Mouse (Mus musculus) embryonic facial prominence, embryonic 15.5 days (tissue): ENCODE measurements around the gene Galnt7. TPM values are rescaled to one million over a fixed set of nuclear protein-coding genes. Genes with fewer than 3 reads are reported as not detected.
"Not testable (repeated sequence)": the region's sequence is repeated elsewhere in the genome, so short reads cannot be mapped to it uniquely, and the experiment has no call there.

Experiments
- ATAC-seq: fragments of 200-750 bp; cut with Nextera tagmentation; 2 replicates; pipeline ENCODE4 v1.8.0; 2017; ENCODE audit warnings: low read depth, moderate TSS enrichment; ENCODE audit not compliant: insufficient number of reproducible peaks, low FRiP score, low TSS enrichment
- H3K27ac ChIP-seq: fragments of 300-500 bp; sonication (generic); replicated peaks from 2 replicates; pipeline ENCODE4 v1.5.1; 2015; ENCODE audit warnings: mild to moderate bottlenecking, inconsistent platforms
- H3K27me3 ChIP-seq: fragments of 300-500 bp; sonication (generic); 2 replicates; pipeline ENCODE4 v1.6.1; 2015; ENCODE audit warnings: inconsistent platforms
- H3K36me3 ChIP-seq: fragments of 300-500 bp; sonication (generic); 2 replicates; pipeline ENCODE4 v1.6.1; 2015; ENCODE audit warnings: mild to moderate bottlenecking, inconsistent platforms
- H3K4me1 ChIP-seq: fragments of 300-500 bp; sonication (generic); 2 replicates; pipeline ENCODE4 v1.6.1; 2015; ENCODE audit warnings: inconsistent platforms
- H3K4me2 ChIP-seq: fragments of 300-500 bp; sonication (generic); replicated peaks from 2 replicates; pipeline ENCODE4 v1.6.1; 2015; ENCODE audit warnings: mild to moderate bottlenecking, inconsistent platforms
- H3K4me3 ChIP-seq: fragments of 300-500 bp; sonication (generic); replicated peaks from 2 replicates; pipeline ENCODE4 v1.5.1; 2015; ENCODE audit warnings: mild to moderate bottlenecking, inconsistent platforms
- H3K9ac ChIP-seq: fragments of 300-500 bp; sonication (generic); 2 replicates; pipeline ENCODE4 v1.6.1; 2015; ENCODE audit warnings: inconsistent platforms
- H3K9me3 ChIP-seq: fragments of 300-500 bp; sonication (generic); replicated peaks from 2 replicates; pipeline ENCODE4 v1.6.1; 2016; ENCODE audit warnings: inconsistent platforms
- WGBS: fragments of 180-500 bp; shearing (Covaris S2); methylation state at CpG from one replicate; pipeline ENCODE4 v1.1.7; 2015; 5-methylcytosine and 5-hydroxymethylcytosine counted together
- polyA plus RNA-seq: library from polyadenylated mRNA; unstranded; fragments of >200 nt; fragmentation: Nextera tagmentation; extraction: Ambion mirVana; gene quantifications from 2 replicates; pipeline ENCODE4 v1.2.1, GENCODE M21; 2015

Galnt7 gene
- polyA plus RNA-seq, 1 experiment from 2014 or later: 14.6 TPM

DNA sequence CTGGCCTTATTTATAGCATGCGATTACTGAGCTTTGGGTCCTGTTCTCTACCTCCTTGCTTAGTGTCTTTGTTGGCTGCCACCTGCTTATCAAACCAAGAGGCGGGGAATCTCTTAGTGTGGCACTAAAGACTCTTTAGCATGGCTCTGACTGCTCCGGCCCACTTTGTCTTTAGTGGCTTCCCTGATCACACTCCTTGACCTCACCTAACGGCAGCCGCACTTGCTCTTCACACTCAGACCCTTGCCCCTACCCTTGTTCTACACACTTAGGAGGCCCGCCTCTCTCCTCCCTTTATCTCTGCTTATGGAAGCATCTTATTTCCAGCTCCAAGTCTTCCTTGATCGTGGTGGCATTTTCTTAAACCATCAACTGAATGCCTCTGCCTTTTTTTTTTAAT is 114.2 kb downstream of the Galnt7 start:
- Histone ChIP-seq H3K27me3 (no peaks in the 10 kb centered on the region), H3K36me3 (peaks cover 15% of the 10 kb centered on the region; the same call in 1 of the 2 replicates), H3K9ac (no peak overlapping the region), H3K27ac (no peak overlapping the region), H3K4me3 (no peak overlapping the region), H3K4me2 (no peak overlapping the region), H3K9me3 (no peaks in the 10 kb centered on the region), H3K4me1 (no peaks in the 10 kb centered on the region)
- ATAC-seq: no peak
- 91% methylated on average over 7 of the region's 7 CpGs for WGBS

DNA sequence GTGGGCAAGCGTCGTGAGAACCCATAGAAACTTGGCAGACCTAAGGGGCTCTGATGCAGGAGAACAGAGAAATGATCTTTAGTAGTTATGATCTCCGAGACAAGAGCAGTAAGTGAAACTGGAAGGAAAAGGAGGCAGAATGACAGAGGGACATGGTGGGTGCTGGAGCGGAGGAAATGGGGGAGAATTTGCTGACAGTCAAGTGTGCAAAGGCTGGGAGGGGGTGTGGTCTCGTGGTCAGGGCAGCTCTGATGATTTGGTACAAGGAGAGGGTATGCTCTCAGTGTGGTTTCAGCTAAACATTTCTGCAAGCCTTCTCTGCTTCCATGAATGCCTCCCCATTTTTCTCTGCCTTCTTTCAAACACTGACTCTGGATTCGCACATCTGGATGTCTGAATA is 116.7 kb downstream of the Galnt7 start:
- ATAC-seq: no peak
- no peak overlapping the region for H3K27ac ChIP-seq
- H3K4me3 ChIP-seq: no peak overlapping the region
- no peak overlapping the region for H3K4me2 ChIP-seq
- H3K9me3 ChIP-seq: no peaks in the 10 kb centered on the region
- WGBS: 89% methylated on average over 6 of the region's 6 CpGs
- no peaks in the 10 kb centered on the region for H3K4me1 ChIP-seq
- H3K36me3 ChIP-seq: peaks cover 15% of the 10 kb centered on the region; the same call in 1 of the 2 replicates
- H3K9ac ChIP-seq: no peak overlapping the region
- no peaks in the 10 kb centered on the region for H3K27me3 ChIP-seq

DNA sequence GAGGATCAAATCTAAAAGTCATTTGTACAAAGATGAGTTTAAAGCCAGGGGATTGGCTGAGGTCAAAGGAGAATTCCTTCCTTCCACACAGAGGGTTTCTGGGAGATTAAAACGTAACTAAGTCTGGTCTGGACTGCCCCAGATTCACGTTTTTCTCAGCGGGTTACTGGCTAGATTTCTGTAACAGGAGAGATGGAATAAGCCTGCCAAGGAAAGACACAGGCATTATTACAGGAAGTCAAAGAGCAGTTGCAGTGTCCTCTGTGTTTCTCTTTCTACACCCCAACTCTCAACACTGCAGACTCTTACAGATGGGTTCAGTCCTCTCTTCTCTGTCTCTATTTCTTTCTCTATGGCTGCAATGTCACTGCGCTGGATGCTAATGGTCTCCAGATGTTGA is 118.3 kb downstream of the Galnt7 start:
- 35% methylated on average over 4 of the region's 4 CpGs for WGBS
- peaks cover 15% of the 10 kb centered on the region; the same call in 1 of the 2 replicates for H3K36me3 ChIP-seq
- no peaks in the 10 kb centered on the region for H3K27me3 ChIP-seq
- no peak overlapping the region for H3K4me2 ChIP-seq
- H3K27ac ChIP-seq: no peak overlapping the region
- no peak overlapping the region for H3K4me3 ChIP-seq
- no peak for ATAC-seq
- H3K9ac ChIP-seq: no peak overlapping the region
- H3K4me1 ChIP-seq: 0 out of 2 replicates have a peak, but pooled peaks cover 3% of the 10 kb centered on the region
- no peaks in the 10 kb centered on the region for H3K9me3 ChIP-seq

DNA sequence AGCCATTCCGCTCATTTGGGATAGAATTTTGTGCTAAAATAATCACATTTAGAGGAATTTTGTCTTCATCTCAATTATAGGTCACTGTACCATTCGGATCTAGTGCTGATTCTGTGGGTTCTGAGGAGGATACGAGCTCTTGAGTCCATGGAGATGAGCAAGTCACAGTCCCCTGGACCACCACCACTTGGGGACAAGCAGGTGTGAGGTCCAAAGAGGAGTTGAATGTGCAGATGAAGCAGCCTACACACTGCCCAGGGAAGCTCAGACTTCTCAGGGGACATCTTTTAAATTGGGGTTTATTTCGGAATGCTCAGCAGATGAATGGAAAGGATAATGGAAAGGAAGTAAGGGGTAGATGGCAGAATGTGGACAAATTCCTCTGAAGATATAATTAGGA is 119.7 kb downstream of the Galnt7 start:
- no peak for ATAC-seq
- no peak overlapping the region for H3K27ac ChIP-seq
- no peaks in the 10 kb centered on the region for H3K9me3 ChIP-seq
- H3K4me3 ChIP-seq: no peak overlapping the region
- H3K9ac ChIP-seq: no peak overlapping the region
- 0 out of 2 replicates have a peak, but pooled peaks cover 3% of the 10 kb centered on the region for H3K4me1 ChIP-seq
- H3K4me2 ChIP-seq: no peak overlapping the region
- H3K27me3 ChIP-seq: no peaks in the 10 kb centered on the region
- H3K36me3 ChIP-seq: peaks cover 15% of the 10 kb centered on the region; the same call in 1 of the 2 replicates
- WGBS: 88% methylated on average over 4 of the region's 4 CpGs

DNA sequence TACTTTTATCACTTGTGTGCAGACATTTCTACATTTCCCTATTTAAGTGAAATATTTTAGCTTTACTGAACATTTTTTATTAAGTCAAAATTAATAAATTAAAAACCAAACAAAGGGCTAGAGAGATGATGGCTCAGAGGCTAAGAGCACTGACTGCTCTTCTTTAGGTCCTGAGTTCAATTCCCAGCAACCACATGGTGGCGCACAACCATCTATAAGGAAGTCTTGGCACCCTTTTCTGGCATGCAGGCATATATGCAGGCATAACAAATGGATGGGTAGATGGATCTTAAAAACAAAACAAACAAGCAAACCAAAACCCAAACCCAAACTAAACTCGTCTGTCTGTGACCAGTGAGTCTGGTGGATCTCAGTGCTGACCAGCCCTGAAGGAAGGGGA is 120.6 kb downstream of the Galnt7 start:
- no peak for ATAC-seq
- no peak overlapping the region for H3K4me3 ChIP-seq
- H3K36me3 ChIP-seq: peaks cover 15% of the 10 kb centered on the region; the same call in 1 of the 2 replicates
- H3K9me3 ChIP-seq: no peaks in the 10 kb centered on the region
- H3K4me2 ChIP-seq: no peak overlapping the region
- no peak overlapping the region for H3K9ac ChIP-seq
- WGBS: 58% methylated on average over 2 of the region's 2 CpGs
- no peaks in the 10 kb centered on the region for H3K27me3 ChIP-seq
- 0 out of 2 replicates have a peak, but pooled peaks cover 3% of the 10 kb centered on the region for H3K4me1 ChIP-seq
- H3K27ac ChIP-seq: no peak overlapping the region

DNA sequence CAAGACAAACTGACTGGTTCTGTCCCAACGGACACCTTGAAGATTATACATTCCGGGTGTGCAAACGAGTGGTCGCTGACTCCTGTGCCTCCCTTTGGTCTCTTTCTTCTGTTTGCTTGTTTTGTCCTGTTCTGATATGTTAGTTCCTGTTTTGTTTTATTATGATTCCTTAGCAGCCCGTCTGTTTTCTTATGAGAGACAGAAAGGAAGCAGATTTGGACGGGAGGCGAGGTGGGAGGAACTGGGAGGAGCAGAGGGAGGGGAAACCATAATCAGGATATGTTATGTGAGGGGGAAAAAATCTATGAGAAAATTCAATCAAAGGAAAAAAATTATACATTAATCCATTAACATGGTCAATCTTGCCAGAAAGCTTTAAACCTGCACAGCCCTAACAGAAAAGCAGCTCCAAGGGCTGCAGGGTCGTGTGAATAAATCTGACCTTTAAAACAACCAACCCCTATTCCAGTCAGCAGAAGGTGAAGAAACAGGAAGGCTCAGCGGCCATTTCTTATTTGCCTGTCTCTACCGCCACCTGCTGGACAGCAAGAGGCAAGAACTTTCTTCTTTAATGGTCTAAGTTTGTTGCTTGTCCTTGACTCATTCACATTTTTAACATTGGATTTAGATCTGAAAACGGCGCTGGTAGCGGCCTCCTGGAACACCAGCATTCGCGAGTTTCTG is 122.0 kb downstream of the Galnt7 start:
- Histone ChIP-seq H3K9me3 (no peaks in the 10 kb centered on the region), H3K27ac (no peak overlapping the region), H3K4me2 (peak overlapping the region; percentile 33; the same call in 1 of the 2 replicates), H3K4me3 (no peak overlapping the region), H3K9ac (no peak overlapping the region), H3K4me1 (0 out of 2 replicates have a peak, but pooled peaks cover 3% of the 10 kb centered on the region), H3K36me3 (peaks cover 10% of the 10 kb centered on the region; the same call in 1 of the 2 replicates), H3K27me3 (no peaks in the 10 kb centered on the region)
- WGBS: 27% methylated on average over 15 of the region's 15 CpGs
- no peak for ATAC-seq

DNA sequence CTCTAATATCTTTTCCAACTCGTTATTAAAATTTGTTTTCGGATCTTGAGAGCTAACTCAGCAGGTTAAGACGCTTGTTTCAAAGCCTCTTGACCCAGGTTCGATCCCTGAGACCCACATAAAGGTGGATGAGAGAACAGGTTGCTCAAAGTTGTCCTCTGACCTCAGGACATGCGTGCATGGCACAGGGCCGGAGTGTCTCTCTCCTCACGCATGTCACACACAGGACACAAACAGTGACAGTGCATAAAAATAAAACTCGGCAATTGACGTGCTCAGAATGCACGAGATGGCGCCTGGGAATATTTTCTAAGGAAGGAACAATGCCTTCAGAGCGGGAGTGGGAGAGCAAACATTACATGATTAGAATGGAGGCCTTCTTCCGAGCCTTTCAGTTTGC is 122.6 kb downstream of the Galnt7 start:
- Histone ChIP-seq H3K4me3 (no peak overlapping the region), H3K27ac (no peak overlapping the region), H3K36me3 (peaks cover 4% of the 10 kb centered on the region; the same call in 1 of the 2 replicates), H3K9me3 (no peaks in the 10 kb centered on the region), H3K9ac (no peak overlapping the region), H3K4me1 (0 out of 2 replicates have a peak, but pooled peaks cover 3% of the 10 kb centered on the region), H3K4me2 (no peak overlapping the region), H3K27me3 (no peaks in the 10 kb centered on the region)
- 88% methylated on average over 13 of the region's 13 CpGs for WGBS
- no peak for ATAC-seq

DNA sequence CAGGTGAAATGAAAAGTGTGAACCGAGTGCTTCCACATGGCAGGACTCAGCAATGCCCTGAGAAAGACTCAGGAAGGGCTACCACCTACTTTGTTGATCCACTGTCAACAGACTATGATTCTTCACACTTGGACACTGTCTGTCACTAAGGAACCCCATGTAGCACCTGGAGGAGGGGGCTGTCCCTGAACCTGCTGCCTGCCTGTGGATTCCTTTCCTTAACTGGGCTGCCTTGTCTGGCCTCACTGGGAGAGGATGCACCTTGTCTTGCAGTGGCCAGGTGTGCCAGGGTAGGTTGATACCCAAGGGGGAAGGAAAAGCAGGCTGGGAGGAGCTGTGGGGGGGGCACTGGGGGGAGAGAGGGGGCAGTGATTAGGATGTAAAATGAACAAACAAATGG is 124.8 kb downstream of the Galnt7 start:
- WGBS: 92% methylated on average over 1 of the region's 1 CpGs
- no peak overlapping the region for H3K4me3 ChIP-seq
- H3K9me3 ChIP-seq: no peaks in the 10 kb centered on the region
- H3K27me3 ChIP-seq: no peaks in the 10 kb centered on the region
- H3K36me3 ChIP-seq: no peaks in the 10 kb centered on the region
- H3K9ac ChIP-seq: no peak overlapping the region
- H3K27ac ChIP-seq: no peak overlapping the region
- no peak for ATAC-seq
- H3K4me1 ChIP-seq: 0 out of 2 replicates have a peak, but pooled peaks cover 3% of the 10 kb centered on the region
- no peak overlapping the region for H3K4me2 ChIP-seq

DNA sequence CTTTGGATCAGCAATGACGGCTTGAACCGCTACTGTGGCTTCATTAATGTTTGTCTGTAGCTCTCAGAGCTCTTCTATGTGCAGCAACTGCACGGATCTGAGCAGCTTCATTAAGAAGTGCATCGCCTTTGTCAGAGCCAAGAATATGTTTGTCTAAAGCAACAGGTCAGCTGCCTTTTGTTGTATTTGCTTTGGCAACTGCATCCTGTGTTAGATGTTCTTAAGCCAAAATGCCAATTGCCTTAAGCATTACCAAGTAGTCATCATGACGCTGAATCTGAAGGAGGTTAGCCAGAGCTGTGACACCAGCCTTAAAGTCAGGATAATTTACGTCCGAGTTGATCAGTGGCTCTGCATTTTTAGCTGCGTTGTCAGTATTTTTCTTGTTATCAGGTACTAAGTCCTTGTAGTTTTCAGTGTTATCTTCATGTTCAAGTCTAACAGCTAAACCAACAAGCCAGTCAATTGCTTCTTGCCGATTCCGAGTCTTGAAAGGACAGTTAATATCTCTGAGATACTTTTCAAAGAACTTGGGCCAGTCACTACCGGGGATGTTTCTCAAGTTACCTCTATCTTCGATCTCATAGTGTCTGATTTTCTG is 132.5 kb downstream of the Galnt7 start:
- H3K4me2 ChIP-seq: no peak overlapping the region
- WGBS: 82% methylated on average over 12 of the region's 12 CpGs
- H3K4me3 ChIP-seq: no peak overlapping the region
- no peak for ATAC-seq
- H3K4me1 ChIP-seq: no peaks in the 10 kb centered on the region
- no peaks in the 10 kb centered on the region for H3K9me3 ChIP-seq
- H3K36me3 ChIP-seq: peaks cover 18% of the 10 kb centered on the region
- no peak overlapping the region for H3K27ac ChIP-seq
- no peak overlapping the region for H3K9ac ChIP-seq
- H3K27me3 ChIP-seq: no peaks in the 10 kb centered on the region

DNA sequence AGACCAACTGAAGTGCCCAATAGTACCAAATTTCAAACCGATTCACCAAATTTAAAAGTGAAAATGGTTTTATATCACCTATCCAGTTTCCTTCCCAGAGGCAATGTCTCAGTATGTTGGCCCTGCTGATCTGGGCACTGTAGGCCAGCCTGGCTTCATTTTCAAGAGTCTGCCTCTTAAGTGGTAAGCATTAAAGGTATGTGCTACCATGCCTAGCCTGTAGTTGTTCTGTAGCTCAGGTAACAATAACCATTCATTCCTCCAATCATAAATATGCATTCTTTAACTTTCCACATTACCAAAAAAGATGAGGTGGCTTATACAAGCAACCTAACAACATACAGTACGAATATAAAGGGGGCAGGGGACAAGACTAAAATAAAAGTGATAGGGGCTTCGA is 135.1 kb downstream of the Galnt7 start:
- H3K4me3 ChIP-seq: no peak overlapping the region
- peaks cover 18% of the 10 kb centered on the region for H3K36me3 ChIP-seq
- 92% methylated on average over 3 of the region's 3 CpGs for WGBS
- no peak overlapping the region for H3K27ac ChIP-seq
- ATAC-seq: no peak
- H3K4me2 ChIP-seq: no peak overlapping the region
- no peak overlapping the region for H3K9ac ChIP-seq
- H3K9me3 ChIP-seq: no peaks in the 10 kb centered on the region
- no peaks in the 10 kb centered on the region for H3K4me1 ChIP-seq
- no peaks in the 10 kb centered on the region for H3K27me3 ChIP-seq

DNA sequence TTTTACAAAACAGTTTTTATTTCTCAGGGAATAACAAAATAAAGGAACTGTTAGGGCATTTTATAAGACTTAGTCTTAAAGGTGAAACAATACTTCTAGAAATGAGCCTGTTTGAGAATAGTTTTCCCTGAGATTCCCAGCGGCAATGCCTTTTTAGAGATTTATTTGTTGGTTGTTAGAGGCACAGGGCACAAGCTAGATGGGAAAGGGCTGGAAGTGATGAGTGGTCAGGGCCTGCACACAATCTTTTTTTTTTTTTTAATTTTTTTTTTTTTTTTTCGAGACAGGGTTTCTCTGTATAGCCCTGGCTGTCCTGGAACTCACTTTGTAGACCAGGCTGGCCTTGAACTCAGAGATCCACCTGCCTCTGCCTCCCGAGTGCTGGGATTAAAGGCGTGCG is 136.1 kb downstream of the Galnt7 start:
- H3K9ac ChIP-seq, H3K9me3 ChIP-seq, H3K4me1 ChIP-seq, H3K4me2 ChIP-seq, H3K27me3 ChIP-seq, ATAC-seq, H3K4me3 ChIP-seq, H3K27ac ChIP-seq: not testable (repeated sequence)
- 89% methylated on average over 5 of the region's 5 CpGs for WGBS
- peaks cover 18% of the 10 kb centered on the region for H3K36me3 ChIP-seq
